Mouse (Mus musculus) erythroblast, embryonic 14.5 days (primary cell): ENCODE data around the gene Tnxb. TPM values are rescaled to one million over a fixed set of nuclear protein-coding genes. Genes with fewer than 3 reads are reported as not detected.
"Not testable (repeated sequence)": the region's sequence is repeated elsewhere in the genome, so short reads cannot be mapped to it uniquely, and the experiment has no call there.

Experiments
- H3K27me3 ChIP-seq: 2 replicates; pipeline ENCODE4 v1.6.1; 2012; ENCODE audit warnings: inconsistent platforms; ENCODE audit not compliant: control insufficient read depth
- H3K36me3 ChIP-seq: 2 replicates; pipeline ENCODE4 v1.6.1; 2012; ENCODE audit warnings: mild to moderate bottlenecking, inconsistent platforms; ENCODE audit not compliant: control insufficient read depth
- H3K4me1 ChIP-seq: 2 replicates; pipeline ENCODE4 v1.6.1; 2012; ENCODE audit warnings: inconsistent platforms; ENCODE audit not compliant: control insufficient read depth
- H3K4me3 ChIP-seq: replicated peaks from 2 replicates; pipeline ENCODE3; 2012; ENCODE audit warnings: moderate library complexity, mild to moderate bottlenecking, inconsistent platforms
- H3K9me3 ChIP-seq: 2 replicates; pipeline ENCODE4 v1.6.1; 2012; ENCODE audit warnings: low read length, inconsistent platforms, mixed read lengths; ENCODE audit not compliant: control insufficient read depth
- GATA1 ChIP-seq: IDR thresholded peaks from 2 replicates; pipeline ENCODE4 v1.6.1; 2012; ENCODE audit warnings: low read length, inconsistent platforms, mixed read lengths
- TAL1 ChIP-seq: IDR thresholded peaks from 3 replicates; pipeline ENCODE4 v1.6.1; 2012; ENCODE audit warnings: low read length, inconsistent platforms, mixed read lengths
- polyA plus RNA-seq: library from polyadenylated mRNA; stranded (reverse); fragments of >175 nt; gene quantifications from 2 replicates; pipeline ENCODE4 v1.2.3, GENCODE M21; 2012

The Tnxb gene
- polyA plus RNA-seq, 1 experiment = not detected

GRCm38 (mm10) chr17:34716247-34716646 is 45.9 kb downstream of the Tnxb start:
- TF ChIP-seq GATA1 = no peak
- no peak for TF ChIP-seq TAL1
- Histone ChIP-seq H3K4me1 (no peaks in the 10 kb centered on the region), H3K4me3 (no peak overlapping the region), H3K27me3 (no peaks in the 10 kb centered on the region), H3K9me3 (no peaks in the 10 kb centered on the region), H3K36me3 (no peaks in the 10 kb centered on the region)

DNA sequence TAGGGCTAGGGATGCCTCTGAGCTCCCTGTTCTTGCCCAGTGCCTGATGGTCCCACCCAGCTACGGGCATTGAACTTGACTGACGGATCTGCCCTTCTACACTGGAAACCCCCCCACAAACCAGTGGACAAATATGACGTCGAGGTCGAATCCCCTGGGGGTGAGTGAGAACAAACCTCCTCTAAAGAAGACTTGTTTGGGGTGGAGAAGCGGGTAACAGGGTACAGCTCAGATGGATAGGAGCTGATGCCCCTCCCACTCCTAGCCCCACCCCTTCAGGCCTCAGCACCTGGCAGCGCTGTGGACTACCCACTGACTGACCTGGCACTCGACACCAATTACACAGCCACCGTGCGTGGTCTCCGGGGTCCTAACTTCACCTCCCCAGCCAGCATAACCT is 47.1 kb downstream of the Tnxb start:
- no peaks in the 10 kb centered on the region for H3K27me3 ChIP-seq
- TF ChIP-seq GATA1 = no peak
- H3K4me1 ChIP-seq = no peaks in the 10 kb centered on the region
- H3K36me3 ChIP-seq = no peaks in the 10 kb centered on the region
- no peak overlapping the region for H3K4me3 ChIP-seq
- no peaks in the 10 kb centered on the region for H3K9me3 ChIP-seq

DNA sequence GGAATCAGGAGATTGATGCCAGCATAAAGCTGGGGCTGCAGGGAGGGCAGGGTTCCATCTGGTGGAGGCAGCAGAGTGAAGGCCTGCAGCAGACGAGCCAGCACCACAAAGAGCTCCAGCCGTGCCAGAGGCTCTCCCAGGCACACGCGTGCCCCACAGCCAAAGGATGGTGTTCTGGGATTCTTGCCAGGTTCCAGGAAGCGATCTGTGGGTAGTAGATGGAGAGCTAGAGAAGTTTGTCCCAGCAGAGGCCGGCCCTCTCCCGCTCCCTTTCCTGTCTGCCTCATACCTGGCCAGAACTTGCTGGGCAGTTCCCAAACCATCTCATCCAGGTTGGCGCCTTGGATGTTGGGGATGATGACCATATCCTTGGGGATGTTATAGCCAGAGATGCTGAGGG is 49.6 kb downstream of the Tnxb start:
- H3K36me3 ChIP-seq, H3K9me3 ChIP-seq, H3K4me1 ChIP-seq, H3K27me3 ChIP-seq, H3K4me3 ChIP-seq: not testable (repeated sequence)

DNA sequence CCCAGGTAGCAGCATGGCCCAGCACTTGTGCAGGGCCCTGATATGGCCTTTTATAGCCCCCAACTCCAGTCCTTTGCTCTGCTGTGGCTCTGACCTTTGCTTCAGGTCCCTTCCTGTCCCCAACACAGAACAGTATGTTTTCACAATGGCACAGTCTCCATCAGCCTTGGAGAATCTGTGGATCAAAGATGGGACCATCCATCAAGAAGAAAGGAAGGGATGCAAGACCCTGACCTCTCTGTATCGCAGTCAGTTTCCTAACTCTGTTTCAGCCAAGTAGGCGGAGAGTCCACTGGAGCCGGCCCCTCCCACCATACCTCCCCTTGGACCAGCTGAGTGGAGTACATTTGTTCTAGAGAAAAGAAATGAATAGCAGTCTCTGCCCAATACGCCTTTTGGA is 51.9 kb downstream of the Tnxb start:
- not testable (repeated sequence) for H3K36me3 ChIP-seq, H3K4me3 ChIP-seq

GRCm38 (mm10) chr17:34723066-34723465 is 52.7 kb downstream of the Tnxb start:
- Histone ChIP-seq H3K9me3 (peaks cover 6% of the 10 kb centered on the region), H3K27me3 (no peaks in the 10 kb centered on the region), H3K36me3 (no peaks in the 10 kb centered on the region), H3K4me3 (no peak overlapping the region), H3K4me1 (no peaks in the 10 kb centered on the region)
- TF ChIP-seq GATA1 = no peak
- no peak for TF ChIP-seq TAL1

More for the DNA sequence above, 51.9 kb downstream of the Tnxb start:
- not testable (repeated sequence) for H3K9me3 ChIP-seq, H3K4me1 ChIP-seq, H3K27me3 ChIP-seq

DNA sequence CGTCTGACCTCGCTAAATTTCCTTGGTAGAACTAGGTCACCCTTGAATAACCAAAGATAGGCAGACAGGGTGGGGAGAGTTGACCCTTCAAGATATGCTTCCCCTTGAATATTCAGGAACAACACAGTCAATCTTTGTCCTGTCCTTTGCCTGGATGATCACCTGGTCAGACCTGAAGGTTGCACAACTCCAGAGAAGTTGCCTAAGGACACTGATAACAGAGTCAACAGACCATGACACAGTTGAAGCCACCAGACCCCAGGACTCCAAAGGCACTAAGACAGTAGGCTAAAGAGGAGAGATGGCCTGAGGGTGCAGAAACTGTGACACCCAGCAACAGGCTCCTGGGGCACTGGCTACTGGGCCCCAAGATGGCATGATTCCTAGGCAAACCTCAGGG is 57.6 kb downstream of the Tnxb start:
- no peaks in the 10 kb centered on the region for H3K4me1 ChIP-seq
- TF ChIP-seq TAL1 (no peak), GATA1 (no peak)
- peaks cover 3% of the 10 kb centered on the region for H3K9me3 ChIP-seq
- H3K27me3 ChIP-seq = no peaks in the 10 kb centered on the region
- H3K36me3 ChIP-seq = no peaks in the 10 kb centered on the region
- no peak overlapping the region for H3K4me3 ChIP-seq

GRCm38 (mm10) chr17:34729155-34729554 is 58.8 kb downstream of the Tnxb start:
- H3K4me3 ChIP-seq, H3K9me3 ChIP-seq, H3K27me3 ChIP-seq, H3K36me3 ChIP-seq, H3K4me1 ChIP-seq: not testable (repeated sequence)

- not testable (repeated sequence) for H3K9me3 ChIP-seq, H3K36me3 ChIP-seq, H3K4me1 ChIP-seq, H3K27me3 ChIP-seq, H3K4me3 ChIP-seq
These were observed 59.6 kb downstream of the Tnxb start for GRCm38 (mm10) chr17:34729779-34730553.

DNA sequence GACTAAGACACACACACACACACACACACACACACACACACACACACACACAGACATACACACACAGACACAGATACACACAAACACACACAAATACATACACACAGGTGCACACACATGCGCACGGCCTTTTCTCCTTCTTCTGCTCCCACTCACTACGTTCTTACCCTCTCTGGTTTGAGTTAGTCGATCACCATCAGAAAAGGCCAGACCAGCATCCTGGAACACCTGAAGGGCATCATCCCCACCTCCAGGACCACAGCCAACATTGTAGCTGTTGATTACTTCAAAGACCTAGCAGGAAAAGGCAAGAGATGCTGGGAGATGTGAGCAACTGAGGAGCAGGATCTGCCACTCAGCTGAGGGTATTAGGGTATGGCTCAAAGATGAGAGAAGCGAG is 67.1 kb downstream of the Tnxb start:
- not testable (repeated sequence) for H3K4me1 ChIP-seq, H3K27me3 ChIP-seq, H3K9me3 ChIP-seq, H3K36me3 ChIP-seq, H3K4me3 ChIP-seq

GRCm38 (mm10) chr17:34739708-34740107 is 69.4 kb downstream of the Tnxb start:
- H3K27me3 ChIP-seq, H3K9me3 ChIP-seq, H3K36me3 ChIP-seq, H3K4me1 ChIP-seq, H3K4me3 ChIP-seq: not testable (repeated sequence)
